Mouse (Mus musculus) cortical plate, adult 2 months (tissue): ENCODE data around the gene AI661453.

Experiments
- CTCF ChIP-seq: fragments of 200-500 bp; IDR thresholded peaks from 2 replicates; pipeline ENCODE4 v1.5.1; 2011; ENCODE audit warnings: mild to moderate bottlenecking, control low read depth, low read length; ENCODE audit not compliant: insufficient read depth; ENCODE audit errors: extremely low read depth
- POLR2A ChIP-seq: fragments of 200-500 bp; IDR thresholded peaks from 2 replicates; pipeline ENCODE4 v1.6.1; 2011; ENCODE audit warnings: mild to moderate bottlenecking, low read length, control low read depth; ENCODE audit not compliant: insufficient read depth; ENCODE audit errors: extremely low read depth

DNA sequence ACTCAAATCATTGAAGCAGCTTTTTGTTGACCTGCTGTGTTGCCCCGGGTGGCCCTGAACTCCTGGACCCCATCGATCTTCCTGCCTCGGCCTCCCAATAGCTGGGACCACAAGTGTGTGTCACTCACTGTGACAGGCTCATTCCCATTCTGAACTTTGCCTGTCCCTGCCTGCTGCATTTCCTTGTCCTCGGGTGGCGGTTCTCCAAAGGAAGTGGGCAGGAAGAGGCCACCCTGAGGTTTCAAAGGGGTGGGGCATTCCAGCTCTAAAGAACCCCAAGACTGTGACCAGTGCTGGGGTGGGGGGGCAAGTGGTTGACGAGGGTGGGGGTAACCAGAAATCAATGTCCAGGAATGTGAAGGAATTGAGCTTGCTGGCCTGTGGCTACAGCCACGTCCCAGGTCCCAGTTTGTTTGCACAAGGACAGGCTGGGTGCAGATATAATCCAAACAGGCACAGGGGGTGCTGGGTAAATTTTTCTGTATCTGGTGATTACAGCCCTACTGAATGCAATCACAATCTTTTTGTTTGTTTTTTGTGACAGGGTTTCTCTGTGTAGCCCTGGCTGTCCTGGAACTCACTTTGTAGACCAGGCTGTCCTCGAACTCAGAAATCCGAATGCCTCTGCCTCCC is 3.1 kb downstream of the AI661453 start:
- TF ChIP-seq CTCF (no peak), POLR2A (no peak)
